Mouse (Mus musculus) spleen, adult 2 months (tissue): Measurements from ENCODE around the gene Ovca2. TPM values are rescaled to one million over a fixed set of nuclear protein-coding genes. Genes with fewer than 3 reads are reported as not detected.

ENCODE experiments used
- DNase-seq, 2 experiments: peaks; one replicate each; pipeline versions ENCODE4 v3.0.0 to v3.0.0-alpha.2; 2012 to 2021; ENCODE audit warnings: low spot score in 2 of 2, low read depth in 1 of 2
- H3K27ac ChIP-seq: fragments of 200-500 bp; 2 replicates; pipeline ENCODE4 v1.5.1; 2012; ENCODE audit warnings: low read length, inconsistent platforms; ENCODE audit not compliant: insufficient read depth
- H3K27me3 ChIP-seq: fragments of 200-500 bp; 2 replicates; pipeline ENCODE4 v1.6.1; 2012; ENCODE audit warnings: mild to moderate bottlenecking, moderate library complexity, low read length, inconsistent platforms; ENCODE audit not compliant: control insufficient read depth, insufficient read depth
- H3K36me3 ChIP-seq: fragments of 200-500 bp; 2 replicates; pipeline ENCODE4 v1.6.1; 2012; ENCODE audit warnings: mild to moderate bottlenecking, low read length, inconsistent platforms; ENCODE audit not compliant: control insufficient read depth, insufficient read depth
- H3K4me1 ChIP-seq: fragments of 200-500 bp; 2 replicates; pipeline ENCODE4 v1.6.1; 2011; ENCODE audit warnings: inconsistent platforms; ENCODE audit not compliant: control insufficient read depth, insufficient read depth, insufficient read length
- H3K4me3 ChIP-seq: fragments of 200-500 bp; 2 replicates; pipeline ENCODE4 v1.5.1; 2011; ENCODE audit warnings: mild to moderate bottlenecking, inconsistent platforms; ENCODE audit not compliant: insufficient read depth, insufficient read length; ENCODE audit errors: extremely low read depth
- CTCF ChIP-seq: fragments of 200-500 bp; IDR thresholded peaks from 2 replicates; pipeline ENCODE4 v1.5.1; 2011; ENCODE audit warnings: mild to moderate bottlenecking, inconsistent platforms; ENCODE audit not compliant: insufficient read depth, insufficient read length, insufficient replicate concordance; ENCODE audit errors: extremely low read depth
- POLR2A ChIP-seq: fragments of 200-500 bp; IDR thresholded peaks from 2 replicates; pipeline ENCODE4 v1.6.1; 2011; ENCODE audit warnings: low read depth, low read length, inconsistent platforms
- WGBS: fragments of 180-500 bp; shearing (Covaris S2); methylation state at CpG from one replicate; pipeline ENCODE4 v1.1.7; 2018; 5-methylcytosine and 5-hydroxymethylcytosine counted together
- polyA plus RNA-seq: library from polyadenylated mRNA; depleted of rRNA; stranded (reverse); fragments of >200 nt; gene quantifications from 2 replicates; pipeline ENCODE4 v1.2.3, GENCODE M21; 2012

The Ovca2 gene
- polyA plus RNA-seq, 1 experiment, result 17.2 TPM

GRCm38 (mm10) chr11:75159564-75159963, 19.1 kb downstream of the Ovca2 start:
- 66% methylated on average over 2 of the region's 2 CpGs for WGBS
- TF ChIP-seq CTCF (peak; percentile 19; the same call in 1 of the 2 replicates), POLR2A (no peak)
- Histone ChIP-seq H3K27ac (no peak overlapping the region), H3K36me3 (peaks cover 19% of the 10 kb centered on the region), H3K4me1 (no peaks in the 10 kb centered on the region; the same call in 1 of the 2 replicates), H3K27me3 (no peaks in the 10 kb centered on the region; the same call in 1 of the 2 replicates), H3K4me3 (no peak overlapping the region)
- peak in 1 of 2 experiments; percentile 36 for DNase-seq

GRCm38 (mm10) chr11:75158432-75158831, 20.2 kb downstream of the Ovca2 start:
- Histone ChIP-seq H3K36me3 (peaks cover 18% of the 10 kb centered on the region), H3K27ac (no peak overlapping the region), H3K27me3 (no peaks in the 10 kb centered on the region; the same call in 1 of the 2 replicates), H3K4me3 (no peak overlapping the region), H3K4me1 (peaks cover 1% of the 10 kb centered on the region; the same call in 1 of the 2 replicates)
- WGBS, result 83% methylated on average over 14 of the region's 14 CpGs
- no peak for TF ChIP-seq CTCF
- TF ChIP-seq POLR2A, result no peak
- DNase-seq, result no peak

GRCm38 (mm10) chr11:75157901-75158300, 20.7 kb downstream of the Ovca2 start:
- no peak for TF ChIP-seq CTCF
- TF ChIP-seq POLR2A, result no peak
- no peak for DNase-seq
- Histone ChIP-seq H3K27ac (no peak overlapping the region), H3K4me3 (no peak overlapping the region), H3K36me3 (peaks cover 16% of the 10 kb centered on the region), H3K27me3 (no peaks in the 10 kb centered on the region; the same call in 1 of the 2 replicates), H3K4me1 (peaks cover 5% of the 10 kb centered on the region; the same call in 1 of the 2 replicates)
- WGBS, result 92% methylated on average over 2 of the region's 2 CpGs

GRCm38 (mm10) chr11:75157037-75157436, 21.6 kb downstream of the Ovca2 start:
- no peak for TF ChIP-seq POLR2A
- no peak for TF ChIP-seq CTCF
- WGBS, result 66% methylated on average over 4 of the region's 4 CpGs
- Histone ChIP-seq H3K4me3 (no peak overlapping the region), H3K4me1 (peaks cover 5% of the 10 kb centered on the region; the same call in 1 of the 2 replicates), H3K36me3 (peaks cover 12% of the 10 kb centered on the region), H3K27ac (no peak overlapping the region), H3K27me3 (no peaks in the 10 kb centered on the region; the same call in 1 of the 2 replicates)
- no peak for DNase-seq

- TF ChIP-seq POLR2A (no peak), CTCF (no peak)
- WGBS, result 90% methylated on average over 5 of the region's 5 CpGs
- Histone ChIP-seq H3K36me3 (peaks cover 11% of the 10 kb centered on the region), H3K27ac (no peak overlapping the region), H3K4me3 (no peak overlapping the region), H3K4me1 (peaks cover 5% of the 10 kb centered on the region; the same call in 1 of the 2 replicates), H3K27me3 (no peaks in the 10 kb centered on the region; the same call in 1 of the 2 replicates)
- no peak for DNase-seq
These were observed 22.2 kb downstream of the Ovca2 start for GRCm38 (mm10) chr11:75156416-75156815.

GRCm38 (mm10) chr11:75155985-75156384, 22.6 kb downstream of the Ovca2 start:
- WGBS, result 75% methylated on average over 6 of the region's 6 CpGs
- no peak overlapping the region for H3K4me3 ChIP-seq
- H3K4me1 ChIP-seq, result peaks cover 5% of the 10 kb centered on the region; the same call in 1 of the 2 replicates
- DNase-seq, result no peak
- H3K27me3 ChIP-seq, result no peaks in the 10 kb centered on the region; the same call in 1 of the 2 replicates
- TF ChIP-seq POLR2A (no peak), CTCF (no peak)
- H3K36me3 ChIP-seq, result peaks cover 12% of the 10 kb centered on the region
- H3K27ac ChIP-seq, result no peak overlapping the region

GRCm38 (mm10) chr11:75154053-75154585, 24.5 kb downstream of the Ovca2 start:
- 0 out of 2 replicates have a peak overlapping the region, but pooled peaks have one; percentile 25 for H3K27ac ChIP-seq

More at GRCm38 (mm10) chr11:75154053-75154585, 24.5 kb downstream of the Ovca2 start:
- peaks cover 10% of the 10 kb centered on the region for H3K36me3 ChIP-seq
- no peak for TF ChIP-seq POLR2A
- TF ChIP-seq CTCF, result no peak
- 27% methylated on average over 6 of the region's 6 CpGs for WGBS
- no peak overlapping the region for H3K4me3 ChIP-seq
- peaks cover 5% of the 10 kb centered on the region; the same call in 1 of the 2 replicates for H3K4me1 ChIP-seq
- no peaks in the 10 kb centered on the region; the same call in 1 of the 2 replicates for H3K27me3 ChIP-seq
- no peak for DNase-seq
